Mouse (Mus musculus) intestine, embryonic 16.5 days (tissue): ENCODE results near the gene En2. TPM values are rescaled to one million over a fixed set of nuclear protein-coding genes. Genes with fewer than 3 reads are reported as not detected.

Experiments
- ATAC-seq: fragments of 200-750 bp; cut with Nextera tagmentation; 2 replicates; pipeline ENCODE4 v1.8.0; 2017; ENCODE audit warnings: moderate TSS enrichment, moderate library complexity
- H3K27ac ChIP-seq: fragments of 300-500 bp; sonication (generic); 2 replicates; pipeline ENCODE4 v1.5.1; 2014; ENCODE audit warnings: mild to moderate bottlenecking, low read length
- H3K27me3 ChIP-seq: fragments of 300-500 bp; sonication (generic); replicated peaks from 2 replicates; pipeline ENCODE4 v1.6.1; 2014; ENCODE audit warnings: low read length, control low read depth, mixed read lengths; ENCODE audit not compliant: control insufficient read depth, insufficient read depth
- H3K36me3 ChIP-seq: fragments of 300-500 bp; sonication (generic); 2 replicates; pipeline ENCODE4 v1.6.1; 2014; ENCODE audit warnings: low read length, control low read depth; ENCODE audit not compliant: control insufficient read depth, insufficient read depth
- H3K4me1 ChIP-seq: fragments of 300-500 bp; sonication (generic); 2 replicates; pipeline ENCODE4 v1.6.1; 2014; ENCODE audit warnings: low read length, control low read depth, mixed read lengths; ENCODE audit not compliant: control insufficient read depth, insufficient read depth
- H3K4me2 ChIP-seq: fragments of 300-500 bp; sonication (generic); 2 replicates; pipeline ENCODE4 v1.6.1; 2014; ENCODE audit warnings: low read depth, low read length, control low read depth
- H3K4me3 ChIP-seq: fragments of 300-500 bp; sonication (generic); 2 replicates; pipeline ENCODE4 v1.5.1; 2014; ENCODE audit warnings: mild to moderate bottlenecking, low read length
- H3K9ac ChIP-seq: fragments of 300-500 bp; sonication (generic); 2 replicates; pipeline ENCODE4 v1.6.1; 2014; ENCODE audit warnings: low read depth, low read length
- H3K9me3 ChIP-seq: fragments of 300-500 bp; sonication (generic); 2 replicates; pipeline ENCODE4 v1.6.1; 2016; ENCODE audit warnings: low read length, control low read depth; ENCODE audit not compliant: control insufficient read depth
- WGBS: fragments of 180-500 bp; shearing (Covaris S2); extraction: QIAGEN DNeasy Blood & Tissue Kit; methylation state at CpG from one replicate; pipeline ENCODE4 v1.1.7; 2014; 5-methylcytosine and 5-hydroxymethylcytosine counted together
- polyA plus RNA-seq: library from polyadenylated mRNA; unstranded; fragments of >200 nt; fragmentation: Nextera tagmentation; extraction: Ambion mirVana; gene quantifications from 2 replicates; pipeline ENCODE4 v1.2.1, GENCODE M21; 2015

En2 gene
- polyA plus RNA-seq, 1 experiment from 2014 or later = not detected

- no peak overlapping the region for H3K9ac ChIP-seq
- H3K9me3 ChIP-seq = no peaks in the 10 kb centered on the region
- no peak overlapping the region for H3K4me3 ChIP-seq
- H3K36me3 ChIP-seq = no peaks in the 10 kb centered on the region
- H3K4me2 ChIP-seq = no peak overlapping the region
- no peak overlapping the region for H3K27ac ChIP-seq
- peaks cover 21% of the 10 kb centered on the region for H3K4me1 ChIP-seq
- ATAC-seq = 0 out of 2 replicates have a peak, but pooled peaks have one; percentile 14
- 1% methylated on average over 36 of the region's 36 CpGs for WGBS
- H3K27me3 ChIP-seq = peaks cover 78% of the 10 kb centered on the region
Measured at GRCm38 (mm10) chr5:28168253-28169165, 3.0 kb downstream of the En2 start.

- no peak for ATAC-seq
- H3K36me3 ChIP-seq = no peaks in the 10 kb centered on the region
Measured at GRCm38 (mm10) chr5:28169166-28169801, 3.8 kb downstream of the En2 start.

GRCm38 (mm10) chr5:28170081-28170480 lies 4.6 kb downstream of the En2 start:
- WGBS = 3% methylated on average over 17 of the region's 17 CpGs
- no peaks in the 10 kb centered on the region for H3K9me3 ChIP-seq
- ATAC-seq = no peak
- peaks cover 20% of the 10 kb centered on the region for H3K4me1 ChIP-seq
- no peak overlapping the region for H3K4me3 ChIP-seq
- H3K4me2 ChIP-seq = no peak overlapping the region
- H3K36me3 ChIP-seq = no peaks in the 10 kb centered on the region
- H3K27ac ChIP-seq = no peak overlapping the region
- no peak overlapping the region for H3K9ac ChIP-seq
- peaks cover 82% of the 10 kb centered on the region for H3K27me3 ChIP-seq

More at GRCm38 (mm10) chr5:28169166-28169801, 3.8 kb downstream of the En2 start:
- Histone ChIP-seq H3K9me3 (no peaks in the 10 kb centered on the region), H3K27ac (no peak overlapping the region), H3K9ac (no peak overlapping the region), H3K4me1 (peaks cover 21% of the 10 kb centered on the region), H3K4me3 (no peak overlapping the region), H3K4me2 (no peak overlapping the region), H3K27me3 (peaks cover 78% of the 10 kb centered on the region)
- 5% methylated on average over 5 of the region's 5 CpGs for WGBS

GRCm38 (mm10) chr5:28170892-28171291 lies 5.4 kb downstream of the En2 start:
- Histone ChIP-seq H3K36me3 (no peaks in the 10 kb centered on the region), H3K9me3 (no peaks in the 10 kb centered on the region), H3K27me3 (peaks cover 82% of the 10 kb centered on the region), H3K4me1 (peaks cover 12% of the 10 kb centered on the region), H3K27ac (no peak overlapping the region), H3K9ac (no peak overlapping the region), H3K4me3 (no peak overlapping the region), H3K4me2 (no peak overlapping the region)
- 3% methylated on average over 19 of the region's 19 CpGs for WGBS
- ATAC-seq = no peak

GRCm38 (mm10) chr5:28171667-28172066 lies 6.2 kb downstream of the En2 start:
- H3K4me3 ChIP-seq = no peak overlapping the region
- H3K9me3 ChIP-seq = no peaks in the 10 kb centered on the region
- H3K27me3 ChIP-seq = peaks cover 82% of the 10 kb centered on the region
- no peaks in the 10 kb centered on the region for H3K36me3 ChIP-seq
- no peak for ATAC-seq
- H3K9ac ChIP-seq = no peak overlapping the region
- no peak overlapping the region for H3K4me2 ChIP-seq
- H3K27ac ChIP-seq = no peak overlapping the region
- H3K4me1 ChIP-seq = peaks cover 4% of the 10 kb centered on the region
- WGBS = 16% methylated on average over 5 of the region's 5 CpGs

GRCm38 (mm10) chr5:28172261-28172920 lies 6.9 kb downstream of the En2 start:
- H3K27ac ChIP-seq = no peak overlapping the region
- WGBS = 6% methylated on average over 8 of the region's 8 CpGs
- no peaks in the 10 kb centered on the region for H3K4me1 ChIP-seq
- no peaks in the 10 kb centered on the region for H3K36me3 ChIP-seq
- no peak overlapping the region for H3K9ac ChIP-seq
- no peak for ATAC-seq
- no peak overlapping the region for H3K4me2 ChIP-seq
- H3K9me3 ChIP-seq = no peaks in the 10 kb centered on the region
- no peak overlapping the region for H3K4me3 ChIP-seq
- peaks cover 80% of the 10 kb centered on the region for H3K27me3 ChIP-seq

DNA sequence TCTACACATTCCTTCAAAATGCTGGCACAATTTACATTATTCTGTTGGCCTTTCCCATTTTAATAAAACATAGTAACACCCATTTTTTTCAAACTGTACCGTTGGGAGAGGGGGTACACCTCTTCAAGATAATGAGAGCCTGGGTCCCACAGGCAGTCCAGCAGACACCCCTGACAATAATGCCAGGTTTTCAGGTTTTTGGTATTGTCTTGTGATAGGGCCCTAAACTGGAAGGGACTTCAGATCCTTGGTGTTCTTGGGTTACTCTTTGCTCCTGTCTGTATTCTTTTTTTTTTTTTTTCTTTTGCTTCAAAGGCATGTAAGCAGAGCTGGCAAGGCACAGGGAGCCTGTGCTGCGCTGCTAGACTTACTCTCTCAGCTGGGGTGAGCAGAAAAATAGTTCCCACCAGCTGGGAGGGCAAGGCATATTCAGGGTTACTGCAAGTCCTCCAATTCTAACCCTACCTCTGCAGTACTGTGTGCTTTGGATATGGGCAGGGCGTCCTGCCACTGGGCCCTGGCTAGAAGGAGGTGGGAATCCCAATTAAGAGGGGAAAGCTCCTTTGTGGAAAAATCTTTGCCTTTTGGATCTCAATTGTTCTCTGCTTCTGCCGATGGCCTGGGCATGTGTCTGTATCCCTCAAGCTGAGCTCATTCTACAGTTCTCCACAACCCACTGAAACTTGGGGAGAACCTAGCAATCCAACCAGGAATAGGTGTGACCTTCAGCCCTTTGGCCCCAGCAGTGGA lies 7.6 kb downstream of the En2 start:
- no peaks in the 10 kb centered on the region for H3K4me1 ChIP-seq
- H3K27ac ChIP-seq = no peak overlapping the region
- H3K4me3 ChIP-seq = no peak overlapping the region
- peaks cover 81% of the 10 kb centered on the region for H3K27me3 ChIP-seq
- 6% methylated on average over 4 of the region's 4 CpGs for WGBS
- H3K36me3 ChIP-seq = no peaks in the 10 kb centered on the region
- H3K9me3 ChIP-seq = no peaks in the 10 kb centered on the region
- H3K4me2 ChIP-seq = no peak overlapping the region
- H3K9ac ChIP-seq = no peak overlapping the region
- ATAC-seq = no peak

GRCm38 (mm10) chr5:28173674-28174073 lies 8.2 kb downstream of the En2 start:
- Histone ChIP-seq H3K9me3 (no peaks in the 10 kb centered on the region), H3K27ac (no peak overlapping the region), H3K4me3 (no peak overlapping the region), H3K9ac (no peak overlapping the region), H3K27me3 (peaks cover 84% of the 10 kb centered on the region), H3K4me2 (no peak overlapping the region), H3K4me1 (no peaks in the 10 kb centered on the region), H3K36me3 (no peaks in the 10 kb centered on the region)
- WGBS = 0% methylated on average over 1 of the region's 1 CpGs
- no peak for ATAC-seq

DNA sequence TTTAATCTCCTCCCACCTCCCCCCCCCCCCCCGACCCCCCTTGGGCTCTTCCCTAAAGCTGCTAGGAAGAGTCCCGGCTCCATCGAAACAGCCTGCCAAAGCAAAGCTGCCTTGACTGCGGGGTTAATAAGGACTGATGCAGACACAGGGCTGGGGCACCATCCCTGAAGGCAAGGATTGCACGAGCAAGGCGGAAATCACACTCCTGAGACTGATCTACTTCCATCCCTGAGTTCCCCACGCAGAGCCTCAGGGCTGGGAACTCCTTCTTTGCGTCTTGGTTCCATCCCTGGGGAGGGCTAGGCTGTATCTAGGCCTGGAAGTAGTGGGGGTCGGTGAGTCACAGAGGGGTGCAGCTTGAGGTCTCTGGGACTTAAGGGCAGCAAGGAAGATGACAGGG lies 8.6 kb downstream of the En2 start:
- Histone ChIP-seq H3K27ac (no peak overlapping the region), H3K9me3 (no peaks in the 10 kb centered on the region), H3K4me1 (no peaks in the 10 kb centered on the region), H3K4me2 (no peak overlapping the region), H3K4me3 (no peak overlapping the region), H3K9ac (no peak overlapping the region), H3K36me3 (no peaks in the 10 kb centered on the region), H3K27me3 (peaks cover 84% of the 10 kb centered on the region)
- no peak for ATAC-seq
- 2% methylated on average over 9 of the region's 9 CpGs for WGBS
